Mouse (Mus musculus) ovary, postnatal 14 days (tissue): Measurements from ENCODE around the gene Hs2st1.
"Not testable (repeated sequence)": the region's sequence is repeated elsewhere in the genome, so short reads cannot be mapped to it uniquely, and the experiment has no call there.

ENCODE experiments used
- DNase-seq: peaks from one replicate; pipeline ENCODE4 v3.0.0; 2022; ENCODE audit warnings: low spot score

Hs2st1 gene

GRCm38 (mm10) chr3:144570047-144570815, at the start of gene Hs2st1, which contains the start of gene Selenof:
TSS of gene Hs2st1 (minus strand) at chr3:144570181.
TSS of gene Selenof (plus strand) at chr3:144570304.
- peak; percentile 84 for DNase-seq

GRCm38 (mm10) chr3:144617633-144618180, 47.7 kb upstream of the Hs2st1 start:
- DNase-seq, result no peak

GRCm38 (mm10) chr3:144616654-144617425, 46.9 kb upstream of the Hs2st1 start:
- DNase-seq, result peak; percentile 77

- no peak for DNase-seq
Observed at GRCm38 (mm10) chr3:144615459-144615858, 45.5 kb upstream of the Hs2st1 start.

- no peak for DNase-seq
Observed at GRCm38 (mm10) chr3:144614698-144615097, 44.7 kb upstream of the Hs2st1 start.

DNA sequence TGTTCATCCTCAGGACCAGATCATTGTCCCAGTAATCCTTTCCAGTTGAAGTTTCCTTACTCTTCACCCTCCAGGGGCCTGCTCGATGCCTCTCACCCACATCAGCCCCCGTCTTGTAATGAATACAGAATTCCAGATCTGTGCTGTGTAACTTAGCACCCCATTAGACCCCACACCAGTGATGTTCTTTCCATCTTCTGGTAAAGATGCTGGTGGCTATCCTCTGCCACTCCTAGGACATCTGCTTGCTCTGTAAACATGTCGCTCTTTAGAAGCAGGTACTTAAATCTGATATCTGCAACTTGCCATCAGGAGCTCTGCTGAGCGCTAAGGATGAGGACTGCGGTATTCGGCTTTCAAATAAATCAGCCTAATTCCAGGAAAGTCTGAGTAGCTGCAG, 44.3 kb upstream of the Hs2st1 start:
- DNase-seq, result no peak

GRCm38 (mm10) chr3:144612382-144612781, 42.4 kb upstream of the Hs2st1 start:
- no peak for DNase-seq

DNA sequence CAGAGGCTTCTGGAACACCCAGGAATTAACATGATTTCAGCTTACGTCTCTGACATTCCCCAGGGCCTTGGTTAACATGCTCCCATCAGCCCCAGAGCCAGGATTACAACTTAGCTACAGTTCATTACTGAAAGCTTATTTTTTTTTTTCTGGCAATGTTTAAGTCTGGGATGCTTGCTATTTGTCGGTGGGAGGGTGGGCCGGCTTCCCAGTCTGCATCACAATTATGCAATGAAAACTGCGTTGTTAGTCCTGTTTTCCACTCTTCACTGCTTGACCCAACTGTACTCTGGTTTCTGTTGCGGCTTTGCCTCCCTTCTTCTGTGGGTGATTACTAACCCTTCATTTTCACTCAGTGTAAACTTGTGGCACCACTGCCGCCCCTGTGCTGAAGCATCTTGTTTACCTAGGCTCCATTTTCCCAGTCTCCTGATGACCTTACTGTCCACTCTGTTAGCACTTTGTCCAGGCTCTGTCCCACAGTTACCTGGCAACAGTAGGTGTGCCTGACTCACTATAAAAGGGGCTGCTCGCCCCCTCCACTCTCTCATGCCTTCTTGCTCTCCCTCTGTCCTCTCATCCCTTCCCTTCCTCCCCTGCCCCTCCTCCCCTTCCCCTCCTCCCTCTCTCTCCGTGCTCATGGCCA, 41.8 kb upstream of the Hs2st1 start:
- no peak for DNase-seq

- DNase-seq, result no peak
Observed at GRCm38 (mm10) chr3:144610759-144611158, 40.8 kb upstream of the Hs2st1 start.

DNA sequence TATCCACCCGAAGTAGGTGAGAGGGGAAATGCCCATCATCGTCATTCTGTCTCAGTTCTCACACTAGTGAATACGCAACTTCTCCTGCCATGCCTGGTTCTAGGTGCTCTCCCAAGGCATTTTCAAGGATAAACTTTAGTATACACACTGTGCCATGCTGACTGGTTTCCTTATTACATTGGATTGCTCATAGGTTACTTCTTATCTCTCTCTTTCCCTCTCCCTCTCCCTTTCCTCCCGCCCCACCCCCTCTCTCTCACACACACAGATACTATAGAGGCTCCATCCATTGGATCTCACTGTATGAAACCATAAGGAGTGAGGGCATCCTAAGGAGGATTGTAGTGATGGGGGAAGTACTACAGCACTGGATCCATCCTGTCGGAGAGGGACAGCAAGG, 38.1 kb upstream of the Hs2st1 start:
- no peak for DNase-seq

DNA sequence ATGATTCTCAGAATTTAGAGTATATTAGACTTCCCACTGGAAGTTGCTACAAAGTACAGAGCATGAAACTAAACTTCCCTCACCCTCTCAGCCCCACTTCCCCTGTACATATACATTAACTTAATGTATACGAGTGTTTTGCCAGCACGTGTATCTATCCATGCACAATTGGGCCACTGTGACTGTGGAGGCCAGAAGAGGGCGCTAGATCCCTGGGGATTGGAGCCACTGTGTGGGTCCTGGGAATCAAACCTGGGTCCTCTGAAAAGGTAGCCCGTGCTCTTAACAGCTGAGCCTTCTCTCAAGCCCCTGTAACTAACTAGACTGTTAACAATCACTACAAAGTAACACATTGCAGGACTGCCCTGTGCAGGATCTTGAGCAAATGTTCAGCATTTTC, 36.5 kb upstream of the Hs2st1 start:
- no peak for DNase-seq

DNA sequence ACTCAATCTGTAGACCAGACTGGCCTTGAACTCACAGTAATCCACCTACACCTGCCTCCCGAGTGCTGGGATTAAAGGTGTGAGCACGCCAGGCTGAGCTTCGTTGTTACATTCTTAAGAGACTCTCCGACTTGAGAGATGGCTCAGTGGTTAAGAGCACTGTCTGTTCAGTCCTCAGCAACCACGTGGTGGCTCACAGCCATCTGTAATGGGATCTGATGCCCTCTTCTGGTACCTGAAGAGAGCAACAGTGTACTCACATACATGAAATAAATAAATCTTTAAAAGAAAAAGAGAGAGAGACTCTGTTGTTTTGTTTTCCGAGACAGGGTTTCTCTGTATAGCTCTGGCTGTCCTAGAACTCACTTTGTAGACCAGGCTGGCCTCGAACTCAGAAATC, 35.8 kb upstream of the Hs2st1 start:
- not testable (repeated sequence) for DNase-seq

DNA sequence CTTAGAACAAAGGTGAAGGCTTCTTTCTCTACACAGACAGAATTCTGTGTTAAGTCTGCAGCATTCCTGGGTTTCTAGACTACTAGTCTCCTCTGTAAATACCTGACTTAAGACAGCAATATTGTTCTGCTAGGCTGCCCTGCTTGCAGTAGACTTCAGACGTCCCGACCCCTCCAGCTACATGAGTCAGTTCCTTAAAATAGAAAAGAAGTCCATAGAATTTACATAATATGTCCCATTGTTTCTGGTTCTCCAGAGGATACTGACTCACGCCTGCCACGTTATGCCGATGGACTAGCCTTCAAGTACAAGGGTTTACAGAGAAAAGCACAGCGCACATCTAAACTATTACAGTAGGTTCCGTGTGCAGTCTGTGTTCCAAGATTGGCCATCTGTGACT, 34.2 kb upstream of the Hs2st1 start:
- no peak for DNase-seq

DNA sequence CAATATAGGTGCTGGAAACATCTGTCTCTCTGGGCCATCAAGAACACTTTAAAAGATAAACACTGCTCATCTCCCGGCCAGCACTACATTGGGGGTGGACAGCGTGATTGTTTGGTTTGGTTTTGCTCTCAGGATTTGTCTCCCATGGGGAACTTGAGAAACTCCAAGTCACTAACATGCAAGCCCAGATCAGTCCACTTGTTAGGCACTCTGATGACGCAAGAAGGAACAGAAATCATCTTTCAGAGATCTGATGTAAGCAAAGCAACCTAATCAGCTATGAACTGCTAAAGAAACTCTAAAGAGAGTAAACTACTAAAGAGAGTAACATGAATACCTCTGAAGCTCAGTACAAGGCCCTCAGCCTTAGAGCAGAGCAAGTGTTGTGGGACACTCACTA, 33.6 kb upstream of the Hs2st1 start:
- no peak for DNase-seq

DNA sequence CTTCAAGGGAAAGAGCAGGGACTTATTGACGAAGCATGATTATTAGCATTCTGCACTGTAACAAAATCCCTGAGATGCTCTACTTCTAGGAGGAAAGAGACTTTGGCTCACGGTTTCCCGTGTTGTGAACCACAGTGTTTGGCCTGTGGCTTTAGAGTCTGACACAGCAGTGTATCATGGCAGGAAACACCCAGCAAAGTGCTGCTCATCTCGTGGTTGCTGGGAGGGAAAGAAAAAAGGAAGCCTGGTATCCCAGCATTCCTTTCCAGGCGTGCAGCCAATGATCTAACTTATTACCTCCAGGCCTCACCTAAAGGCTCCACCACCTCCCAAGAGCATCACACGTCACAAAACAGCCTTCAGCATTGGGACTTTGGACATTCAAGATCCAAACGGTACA, 32.8 kb upstream of the Hs2st1 start:
- DNase-seq, result no peak

- DNase-seq, result no peak
Observed at GRCm38 (mm10) chr3:144602413-144602812, 32.4 kb upstream of the Hs2st1 start.

DNA sequence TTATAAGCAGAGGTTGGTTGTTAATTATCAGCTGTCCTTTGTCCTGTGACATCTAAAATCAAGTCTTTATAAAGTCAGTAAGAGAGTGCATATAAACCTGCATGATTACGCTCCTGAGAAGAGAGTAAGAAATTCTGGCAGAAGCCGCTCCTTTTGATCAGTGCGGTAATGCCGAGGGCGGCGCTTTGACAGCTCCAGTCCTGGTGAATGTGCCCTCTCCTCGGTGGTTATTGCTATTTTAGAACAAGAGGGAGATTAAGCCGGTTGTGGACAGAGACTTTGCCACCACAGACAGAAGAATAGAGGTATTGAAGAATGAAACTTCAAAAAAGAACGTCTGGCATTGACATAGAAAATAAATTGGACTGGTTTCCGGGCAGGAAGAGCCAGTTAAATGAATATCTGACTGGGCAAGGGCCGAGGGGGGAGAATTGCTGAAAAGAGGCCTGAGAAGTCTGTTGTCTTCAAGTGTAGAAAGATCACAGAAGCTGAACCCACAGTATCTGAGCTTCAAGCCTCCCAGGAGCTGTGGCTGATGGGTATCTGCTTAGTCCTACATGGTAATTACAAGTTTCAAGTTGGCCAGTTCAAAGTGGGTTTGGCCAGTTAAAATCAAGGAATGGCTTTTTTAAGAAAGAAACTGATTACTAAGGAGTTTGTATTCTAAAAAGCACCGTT, 27.9 kb upstream of the Hs2st1 start:
- DNase-seq, result no peak

- no peak for DNase-seq
Observed at GRCm38 (mm10) chr3:144597121-144597520, 27.1 kb upstream of the Hs2st1 start.

DNA sequence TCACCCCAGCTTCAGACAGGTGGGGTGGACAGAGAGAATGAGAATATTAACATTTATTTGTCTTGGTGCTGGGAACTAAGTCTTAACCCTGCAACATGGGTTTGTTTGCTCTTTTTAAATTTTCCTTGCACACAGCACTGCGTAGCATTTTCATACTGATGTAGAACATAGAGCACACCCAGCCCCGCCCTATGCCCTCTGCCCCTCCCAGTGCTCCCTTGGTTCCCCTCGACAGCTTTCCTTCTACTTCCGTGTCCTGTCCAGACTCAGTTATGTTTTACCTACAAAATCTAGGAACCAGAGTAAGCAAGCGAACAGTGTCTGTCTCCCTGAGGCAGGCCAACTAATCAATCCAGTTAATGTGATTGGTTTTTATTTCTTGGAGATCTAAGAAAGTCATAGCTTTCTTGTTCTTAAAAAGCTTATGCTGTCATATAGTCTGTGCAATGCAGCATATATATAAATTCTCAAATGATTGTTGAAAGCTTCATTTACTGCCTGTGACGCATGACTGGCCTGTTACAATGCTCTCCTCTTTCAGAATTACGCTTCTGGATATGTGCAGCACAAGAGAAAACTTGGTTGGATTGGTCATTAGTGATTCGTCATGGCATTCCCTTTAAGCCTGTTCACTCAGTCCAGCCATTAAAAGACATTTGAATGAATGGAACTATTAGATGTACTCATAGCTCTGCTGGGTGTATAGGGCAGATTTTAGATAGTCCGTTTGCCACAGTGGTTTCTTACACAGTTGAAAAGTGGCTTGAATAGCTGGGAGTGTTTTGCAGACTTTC, 23.2 kb upstream of the Hs2st1 start:
- DNase-seq, result no peak

DNA sequence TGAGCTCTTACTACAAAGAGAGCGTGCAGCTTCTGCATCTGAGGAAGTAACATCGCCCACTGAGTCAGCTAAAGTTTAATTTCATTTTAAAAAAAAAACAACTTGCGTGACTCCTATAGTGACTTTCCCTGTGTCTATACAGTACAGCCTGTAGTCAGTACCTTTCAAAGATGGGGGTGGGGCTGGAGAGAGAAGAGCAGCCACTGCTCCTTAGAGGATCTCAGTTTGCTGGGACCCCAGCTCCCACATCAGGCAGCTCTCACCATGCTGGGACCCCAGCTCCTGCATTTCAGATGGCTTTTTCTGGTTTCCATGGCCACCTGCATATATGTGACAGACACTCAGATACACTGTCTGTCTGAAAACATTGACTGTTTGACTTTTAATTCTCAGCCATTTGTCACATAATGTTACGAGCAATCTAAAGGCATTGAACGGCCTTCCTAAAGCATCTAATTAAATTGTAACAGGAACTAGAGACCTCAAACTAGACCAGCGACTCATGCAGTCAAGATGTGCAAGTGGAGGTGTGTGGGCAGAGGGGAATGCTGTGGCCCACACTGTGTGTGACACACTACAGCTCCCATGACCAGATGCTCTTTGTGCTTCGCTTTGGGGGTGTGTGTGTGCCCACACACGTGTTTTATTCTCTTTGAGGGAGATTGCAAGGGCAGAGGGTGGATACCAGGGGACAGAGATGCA, 19.4 kb upstream of the Hs2st1 start:
- DNase-seq, result no peak

DNA sequence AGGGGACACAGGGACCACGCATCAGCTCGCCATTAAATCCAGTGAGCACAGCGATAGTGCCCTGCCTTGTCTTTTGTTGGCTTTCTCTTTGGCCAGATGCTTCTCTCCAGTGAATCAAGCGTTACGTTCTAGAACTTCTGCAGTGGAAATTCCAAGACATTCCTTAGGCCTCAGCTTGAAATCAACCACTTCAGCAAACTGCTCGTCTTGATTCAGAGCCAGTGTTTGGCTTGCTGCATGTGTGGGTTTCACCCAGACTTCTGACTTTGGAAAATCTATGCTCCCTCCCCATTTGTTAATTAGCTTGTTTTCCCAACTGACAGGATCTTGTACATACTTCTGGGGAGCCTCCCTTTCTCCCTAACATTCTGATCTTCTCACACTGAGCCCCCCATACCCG, 16.8 kb upstream of the Hs2st1 start:
- peak; percentile 7 for DNase-seq
